Mouse (Mus musculus): ENCODE results near the gene C1qtnf9.

C1qtnf9 gene

DNA sequence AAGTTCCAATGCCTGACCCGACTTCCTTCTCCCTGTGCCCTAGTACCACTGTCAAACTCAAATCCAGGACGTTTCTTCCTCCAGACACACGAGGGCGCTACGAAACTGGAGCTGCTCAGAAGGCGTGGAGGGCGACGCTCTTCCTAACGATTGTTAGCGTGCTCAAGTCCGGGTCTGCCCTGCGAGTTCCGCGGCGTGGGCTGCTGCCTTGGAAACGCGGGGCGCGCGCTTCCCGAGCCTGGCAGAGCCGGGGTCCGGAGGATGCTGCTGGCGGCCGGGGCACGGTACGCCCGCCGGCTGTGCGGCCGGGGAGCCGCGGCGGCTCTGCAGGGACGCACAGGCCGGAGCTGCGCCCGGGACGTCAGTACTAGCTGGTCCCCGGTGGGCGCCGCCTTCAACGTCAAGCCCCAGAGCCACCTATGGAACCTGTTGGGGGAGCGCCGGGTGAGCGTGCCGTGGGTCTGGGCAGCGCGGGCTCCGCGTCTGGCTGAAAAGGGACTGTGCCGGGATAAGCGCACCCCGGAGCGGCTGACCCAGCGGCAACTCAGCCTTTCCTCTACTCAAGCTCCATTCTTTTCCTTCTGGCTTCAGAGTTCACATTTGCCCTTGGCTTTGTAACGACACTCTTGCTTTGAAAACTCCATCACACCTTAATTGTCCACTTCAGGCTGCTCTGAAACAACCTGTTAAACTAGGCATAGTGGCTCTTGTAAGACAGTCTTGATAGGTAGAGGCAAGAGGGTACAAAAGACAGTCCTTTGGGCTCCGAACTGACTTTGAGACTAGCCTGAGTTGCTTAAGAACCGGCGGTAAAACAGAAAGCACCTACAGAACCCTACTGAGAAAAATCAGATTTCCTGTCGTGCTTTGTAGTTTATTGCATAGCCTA, 16.7 kb downstream of the C1qtnf9 start, which contains the start of gene Mipep:
Gene Mipep (plus strand): TSS at position 147 of the 889 bp plus-strand sequence.
- peak; percentile 82 for DNase-seq (ENCODE audit: low spot score)

DNA sequence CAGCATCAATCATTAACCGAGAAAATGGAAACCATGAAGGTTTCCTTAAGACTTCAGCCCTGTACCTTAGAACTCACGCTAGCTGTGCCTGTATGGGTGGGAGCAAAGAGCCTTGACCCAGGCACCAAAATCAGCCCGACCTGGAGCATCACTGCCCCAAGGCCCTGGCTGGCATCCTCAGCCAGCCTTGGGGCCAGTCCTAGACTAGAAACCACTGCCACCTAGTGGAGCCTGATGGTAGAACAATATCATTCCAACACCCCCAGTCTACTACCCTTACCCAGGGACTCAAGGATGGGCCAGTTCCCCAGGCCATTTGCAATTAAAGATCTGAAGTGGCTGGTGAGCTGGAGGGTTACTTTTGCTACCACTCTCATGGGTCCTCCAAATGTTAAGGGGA, 22.2 kb downstream of the C1qtnf9 start:
- peak; percentile 70 for DNase-seq (ENCODE audit: low spot score)

DNA sequence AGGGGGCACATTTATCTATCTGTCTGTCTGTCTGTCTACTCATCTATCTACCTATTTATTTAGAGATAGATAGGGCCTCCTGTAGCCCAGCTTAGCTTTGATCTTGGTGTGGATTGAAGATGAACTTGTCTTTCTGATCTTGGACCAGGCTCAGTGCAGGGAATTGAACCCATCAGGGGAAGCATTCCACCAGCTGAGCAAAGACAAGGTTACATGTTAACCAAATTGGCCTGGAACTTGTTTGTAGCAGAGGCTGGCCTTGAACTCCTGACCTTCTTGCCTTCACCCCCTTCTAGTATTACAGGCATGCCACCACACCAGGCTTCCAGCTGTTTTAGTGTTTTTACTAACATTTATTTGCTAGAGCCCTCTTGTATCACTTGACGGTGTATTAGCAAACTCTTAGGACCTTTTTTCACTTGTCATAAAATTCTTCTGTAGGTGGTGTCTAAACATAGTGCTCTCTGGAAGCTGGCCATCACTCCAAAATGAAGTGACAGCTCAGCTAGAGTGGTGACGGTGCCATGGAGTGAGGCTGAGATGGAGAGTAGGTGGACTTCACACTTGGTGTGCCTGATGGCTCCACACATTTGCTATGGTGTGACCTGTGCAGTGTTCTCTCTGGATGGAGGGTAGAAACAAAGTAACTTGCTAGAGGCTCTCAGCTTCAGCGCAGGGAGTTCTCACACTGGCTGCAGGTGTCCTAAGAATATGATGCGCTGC, 28.8 kb downstream of the C1qtnf9 start:
- DNase-seq (ENCODE audit: low spot score), result no peak

DNA sequence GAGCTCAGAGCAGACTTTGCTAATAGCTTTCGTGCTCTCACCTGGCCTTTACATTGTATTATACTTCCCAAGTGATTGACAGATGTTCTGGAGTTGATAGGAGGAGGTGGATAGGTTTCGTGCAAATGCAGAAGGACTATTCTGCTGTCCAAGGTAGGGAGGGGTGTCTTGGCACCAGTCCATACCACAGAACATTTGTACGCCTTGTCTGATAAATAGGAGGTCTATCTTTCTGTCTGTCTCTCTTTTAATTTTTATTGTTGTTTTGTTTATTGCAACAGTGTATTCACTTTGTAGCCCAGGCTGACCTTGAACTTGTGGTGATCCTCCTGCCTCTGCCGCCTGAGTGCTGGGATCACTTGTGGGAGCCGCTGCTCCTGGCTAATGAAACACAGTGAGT, 29.7 kb downstream of the C1qtnf9 start:
- DNase-seq (ENCODE audit: low spot score), result no peak

DNA sequence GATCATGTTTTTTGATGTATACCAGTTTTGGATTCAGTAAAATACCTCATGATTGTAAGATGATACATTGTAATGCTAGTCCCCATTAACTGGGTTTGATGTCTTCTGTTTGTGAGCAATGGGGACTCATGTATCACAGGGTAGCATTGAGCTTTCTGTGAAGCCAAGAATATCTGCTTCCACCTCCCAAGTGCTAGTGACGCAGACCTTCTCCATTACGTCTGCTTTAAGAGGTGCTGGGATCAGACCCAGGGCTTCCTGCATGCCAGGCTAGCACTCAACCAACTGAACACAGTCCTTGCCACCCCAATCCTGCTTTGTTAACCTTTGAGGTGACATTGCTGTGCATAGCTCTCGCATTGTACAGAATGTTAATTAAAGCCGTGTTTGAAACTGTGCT, 30.8 kb downstream of the C1qtnf9 start:
- DNase-seq (ENCODE audit: low spot score), result no peak

DNA sequence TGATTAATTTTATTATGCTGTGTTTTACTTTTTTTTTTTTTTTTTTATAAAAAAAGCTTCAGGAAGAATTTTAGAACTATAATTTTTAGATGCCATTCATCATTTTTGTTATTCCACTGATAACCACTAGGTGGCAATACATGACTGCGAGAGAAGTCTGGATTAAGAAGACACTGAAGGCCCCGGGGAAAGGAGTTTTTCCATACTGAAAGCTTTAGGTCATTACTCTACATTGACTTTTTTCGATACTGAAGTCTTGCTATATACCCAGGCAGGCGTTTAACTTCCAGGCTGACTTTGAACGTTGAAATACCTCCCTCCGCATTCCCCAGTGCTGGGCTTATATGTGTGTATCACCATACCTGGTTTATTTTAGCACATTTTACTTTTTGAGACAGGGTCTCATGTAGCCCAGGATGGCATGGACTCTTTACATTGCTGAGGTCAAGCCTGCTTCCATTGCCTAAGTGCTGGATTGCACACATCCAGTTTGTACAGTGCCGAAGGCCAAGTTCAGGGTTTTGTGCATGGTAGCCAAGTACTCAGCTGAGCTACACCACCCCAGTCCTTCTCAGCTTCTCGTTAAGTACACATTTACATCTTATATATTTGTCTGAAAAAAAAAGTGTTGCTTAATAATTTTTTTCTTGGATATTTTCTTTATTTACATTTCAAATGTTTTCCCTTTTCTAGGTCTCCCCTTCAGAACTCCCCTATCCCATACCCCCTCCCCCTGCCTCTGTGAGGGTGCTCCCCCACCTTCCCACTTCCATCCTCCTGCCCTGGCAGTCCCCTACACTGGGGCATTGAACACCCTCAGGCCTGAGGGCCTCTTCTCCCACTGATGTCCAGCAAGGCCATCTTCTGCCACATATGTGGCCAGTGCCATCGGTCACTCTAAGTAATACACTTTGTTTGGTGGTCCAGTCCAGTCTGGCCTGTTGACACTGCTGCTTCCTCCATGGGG, 32.1 kb downstream of the C1qtnf9 start:
- DNase-seq (ENCODE audit: low spot score), result no peak

DNA sequence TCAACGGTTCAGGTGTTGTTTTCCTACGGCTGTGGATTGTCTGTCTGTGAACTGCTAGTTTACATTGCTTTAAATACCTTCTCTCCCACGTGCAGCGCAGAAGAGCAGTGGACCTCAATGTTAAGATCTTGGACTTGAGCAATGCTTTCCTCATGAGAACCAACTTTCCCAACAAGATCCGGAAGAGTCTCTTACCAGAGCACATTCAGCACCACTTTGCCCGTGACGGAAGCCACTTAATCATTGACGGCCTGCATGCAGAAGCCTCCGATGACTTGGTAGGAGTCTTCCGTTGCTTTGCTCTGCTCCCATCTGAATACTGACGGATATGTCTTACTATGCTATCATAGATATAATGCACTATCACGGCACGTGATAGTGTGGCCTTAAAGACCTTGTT, 34.1 kb downstream of the C1qtnf9 start:
- no peak for DNase-seq (ENCODE audit: low spot score)

DNA sequence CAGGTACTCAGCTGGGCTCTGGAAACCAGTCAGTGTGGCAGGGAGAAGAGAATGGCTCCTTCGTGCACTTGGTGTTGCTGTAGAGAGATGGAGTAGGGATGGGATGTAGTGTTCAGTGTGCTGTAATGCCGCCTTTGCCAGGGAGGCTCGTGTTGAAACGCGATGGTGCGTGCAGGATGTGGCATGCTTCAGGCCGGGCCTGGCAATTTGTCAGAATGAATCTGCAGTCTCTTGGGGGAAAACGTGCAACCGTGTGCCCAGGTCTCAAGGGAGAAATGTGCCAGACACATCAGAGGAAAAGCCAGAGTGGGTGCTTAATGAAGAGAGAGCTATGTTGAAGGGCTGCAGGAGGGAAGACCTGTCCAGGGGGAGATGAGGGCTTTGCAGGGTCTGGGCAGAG, 37.0 kb downstream of the C1qtnf9 start:
- no peak for DNase-seq (ENCODE audit: low spot score)

DNA sequence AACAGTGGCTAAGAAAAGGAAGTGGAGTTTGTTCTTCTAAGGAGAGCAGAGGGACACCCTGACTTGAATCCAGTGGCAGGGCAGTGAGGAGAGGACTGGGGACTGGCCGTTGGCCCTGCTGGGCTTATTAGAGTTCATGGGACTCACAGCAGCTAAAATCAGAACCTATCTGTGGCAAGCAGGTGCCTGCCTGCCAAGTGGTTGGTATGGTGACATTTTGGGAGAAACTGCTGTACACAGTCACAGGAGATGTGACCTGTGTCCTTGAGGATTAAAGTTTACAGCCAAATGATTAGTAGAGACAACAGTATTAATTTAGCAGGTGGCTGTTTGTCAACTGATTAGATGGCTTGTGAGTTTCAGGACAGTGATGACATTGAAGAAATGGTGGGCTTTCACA, 37.9 kb downstream of the C1qtnf9 start:
- DNase-seq (ENCODE audit: low spot score), result no peak

DNA sequence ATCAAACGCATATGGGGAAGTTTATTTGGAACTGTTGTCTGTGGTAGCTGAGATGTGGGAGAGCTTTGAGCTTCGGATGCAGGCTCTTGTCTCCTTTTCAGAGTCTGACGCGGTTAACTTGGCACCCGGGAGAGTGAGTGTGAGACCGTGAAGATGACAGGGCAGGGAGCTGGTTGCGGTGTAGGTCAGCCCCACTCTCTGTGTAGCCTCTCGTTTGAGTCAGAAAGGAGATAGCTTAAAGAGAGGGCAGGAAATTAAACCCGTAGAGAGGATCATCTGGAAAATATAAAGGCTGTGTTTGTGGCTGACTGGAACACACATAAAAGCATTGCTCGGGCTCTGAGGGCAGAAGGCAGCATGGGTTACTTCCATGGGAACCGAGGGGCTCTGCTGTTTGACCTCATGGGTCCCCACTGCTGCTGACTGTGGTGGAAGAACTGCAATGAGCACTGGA, 39.0 kb downstream of the C1qtnf9 start:
- DNase-seq (ENCODE audit: low spot score), result no peak

DNA sequence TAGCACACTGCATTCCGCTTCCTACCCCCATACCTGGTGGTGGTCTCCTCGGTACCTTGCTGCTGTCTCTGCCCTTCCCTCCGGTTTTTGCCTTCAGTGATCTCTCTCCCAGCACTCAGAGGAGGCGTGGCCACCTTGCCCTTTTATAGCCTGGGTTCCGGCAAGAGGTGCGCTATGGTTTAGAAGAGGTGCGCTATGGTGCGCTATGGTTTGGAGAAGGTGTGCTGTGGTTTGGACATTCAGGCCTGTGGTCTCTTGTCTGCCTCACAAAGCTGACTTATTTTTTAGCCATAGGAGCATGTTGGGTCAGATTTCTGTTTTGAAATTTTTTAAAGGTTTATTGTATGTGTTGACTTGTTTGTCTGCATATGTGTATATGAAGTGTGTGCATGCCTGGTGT, 41.9 kb downstream of the C1qtnf9 start:
- no peak for DNase-seq (ENCODE audit: low spot score)

DNA sequence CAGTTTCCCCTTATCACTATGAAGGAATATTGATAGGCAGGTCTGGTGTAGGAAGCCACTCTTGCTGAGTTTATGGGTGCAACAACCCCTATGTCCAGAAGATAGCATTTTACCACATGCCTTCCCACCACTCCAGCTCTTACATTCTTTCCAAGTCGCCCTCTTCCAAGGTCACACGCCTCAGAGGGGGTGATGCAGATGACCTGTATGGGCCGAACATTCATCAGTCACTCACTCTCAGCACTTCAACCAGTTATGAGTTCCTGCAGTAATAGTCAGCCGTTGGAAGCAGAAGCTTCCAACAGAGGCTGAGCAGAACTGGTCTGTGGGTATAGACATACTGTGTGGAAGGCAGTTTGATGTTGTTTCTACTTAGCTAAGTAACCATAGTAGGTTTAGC, 43.6 kb downstream of the C1qtnf9 start:
- DNase-seq (ENCODE audit: low spot score), result no peak

DNA sequence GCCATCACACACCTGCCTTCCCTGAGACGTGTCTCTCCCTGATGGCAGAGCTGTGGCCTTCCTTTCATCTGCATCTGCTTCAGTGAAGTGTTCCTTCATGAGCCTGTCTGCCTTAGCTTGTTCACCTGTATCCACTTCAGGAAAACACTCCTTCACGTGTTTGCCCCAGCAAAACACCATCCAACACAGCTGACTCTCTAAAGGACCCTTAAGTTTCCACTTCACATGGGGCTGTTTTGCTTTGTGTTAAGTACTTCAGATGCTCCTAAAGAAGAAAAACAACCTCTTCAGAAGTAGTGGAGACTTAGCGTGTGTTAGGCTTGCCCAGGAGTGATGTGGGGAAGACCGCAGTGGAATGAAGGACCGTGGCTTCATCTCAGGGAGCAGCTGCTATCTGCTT, 47.2 kb downstream of the C1qtnf9 start:
- no peak for DNase-seq (ENCODE audit: low spot score)

DNA sequence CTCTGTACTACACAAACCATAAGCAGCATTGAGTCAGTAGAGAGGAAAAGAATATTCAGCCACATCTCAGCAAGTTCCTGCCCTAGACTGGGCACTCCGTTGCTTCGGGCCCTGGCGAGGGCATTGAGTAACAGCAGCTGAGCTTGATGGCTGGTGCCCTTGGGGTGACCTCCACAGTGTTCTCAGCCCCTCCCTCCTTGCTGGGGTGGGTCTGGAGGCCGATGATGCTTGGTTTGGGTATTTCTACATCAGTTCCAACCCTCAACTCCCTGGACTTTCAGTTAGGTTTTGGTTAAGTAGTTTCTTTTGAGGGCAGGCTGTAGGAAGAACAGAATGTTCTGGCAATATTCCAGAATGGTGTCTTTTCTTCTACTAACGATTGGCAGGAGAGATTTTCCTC, 50.1 kb downstream of the C1qtnf9 start:
- no peak for DNase-seq (ENCODE audit: low spot score)

DNA sequence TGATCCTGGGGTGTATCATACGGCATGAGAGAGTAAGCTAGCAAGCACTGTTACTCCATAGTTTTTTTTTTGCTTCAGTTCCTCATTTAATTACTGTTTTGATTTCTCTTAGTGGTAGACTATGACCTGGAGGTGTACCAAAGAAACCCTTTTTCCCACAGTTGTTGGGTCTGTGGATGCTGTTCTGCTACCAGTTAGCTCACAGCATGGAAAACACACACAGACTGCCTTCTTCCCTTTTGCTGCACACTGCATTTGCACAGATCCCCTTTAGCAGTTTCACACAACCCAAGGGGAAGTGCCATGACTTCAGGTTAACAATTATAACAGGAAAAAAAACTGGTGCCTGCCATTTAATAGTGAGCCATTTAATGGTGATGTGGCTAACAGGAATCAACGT, 62.2 kb downstream of the C1qtnf9 start:
- DNase-seq (ENCODE audit: low spot score), result no peak
